Mouse (Mus musculus) small intestine, adult 2 months (tissue): ENCODE data around the gene Spo11.

ENCODE experiments used
- CTCF ChIP-seq: fragments of 200-500 bp; IDR thresholded peaks from 2 replicates; pipeline ENCODE4 v1.5.1; 2012; ENCODE audit warnings: low read depth, mild to moderate bottlenecking, control low read depth, inconsistent platforms, low read length, moderate library complexity, mixed read lengths; ENCODE audit not compliant: insufficient replicate concordance, insufficient read length; ENCODE audit errors: extremely low read depth
- POLR2A ChIP-seq: fragments of 200-500 bp; IDR thresholded peaks from 2 replicates; pipeline ENCODE4 v1.6.1; 2012; ENCODE audit warnings: low read depth, mild to moderate bottlenecking, control low read depth, inconsistent platforms, low read length, moderate library complexity

GRCm38 (mm10) chr2:173018618-173019017, 41.1 kb downstream of the Spo11 start:
- TF ChIP-seq POLR2A (no peak), CTCF (no peak)
